Mouse (Mus musculus): ENCODE results near the gene Usp22.
"Not testable (repeated sequence)": the region's sequence is repeated elsewhere in the genome, so short reads cannot be mapped to it uniquely, and the experiment has no call there.

Gene Usp22

DNA sequence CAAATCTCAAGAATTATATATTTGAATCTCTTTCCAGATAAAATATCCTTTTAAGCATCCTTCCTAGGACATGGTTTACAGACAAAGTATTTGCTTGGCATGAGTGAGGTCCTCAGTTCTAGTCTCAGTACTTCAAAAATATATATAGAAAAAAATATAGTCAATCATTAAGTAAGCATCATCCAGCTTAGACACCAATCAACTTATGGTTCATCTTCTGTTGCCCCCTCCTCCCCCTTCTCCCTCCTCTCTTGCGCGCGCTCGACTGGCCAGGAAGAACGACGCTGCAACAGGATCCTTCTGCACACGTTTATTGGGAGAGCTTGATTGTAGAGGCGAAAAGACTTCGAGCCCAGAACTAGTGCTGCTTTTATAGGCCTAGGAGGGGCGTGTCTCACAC lies 17.3 kb upstream of the Usp22 start:
- not testable (repeated sequence) for ATAC-seq (ENCODE audit: insufficient number of reproducible peaks, low FRiP score, low TSS enrichment)

DNA sequence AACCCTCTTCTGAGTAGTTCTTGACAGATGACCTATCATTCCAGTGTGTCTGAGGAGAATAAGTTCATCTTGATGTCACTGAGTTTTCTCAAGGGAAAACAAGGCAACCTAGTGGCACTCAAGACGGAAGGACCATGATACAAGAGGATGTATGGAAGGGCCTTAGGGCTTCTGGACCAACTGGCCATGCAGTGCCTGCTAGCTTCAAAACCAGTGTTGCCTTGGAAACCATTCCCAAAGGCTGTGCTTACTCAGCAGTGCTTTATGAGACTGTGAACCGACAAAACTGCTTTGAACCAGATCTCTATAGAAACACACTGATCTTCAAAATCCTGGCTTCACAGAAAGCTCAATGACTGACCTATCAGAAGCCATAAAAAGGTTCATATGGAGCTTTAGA lies 15.9 kb upstream of the Usp22 start:
- no peak for ATAC-seq (ENCODE audit: insufficient number of reproducible peaks, low FRiP score, low TSS enrichment)

DNA sequence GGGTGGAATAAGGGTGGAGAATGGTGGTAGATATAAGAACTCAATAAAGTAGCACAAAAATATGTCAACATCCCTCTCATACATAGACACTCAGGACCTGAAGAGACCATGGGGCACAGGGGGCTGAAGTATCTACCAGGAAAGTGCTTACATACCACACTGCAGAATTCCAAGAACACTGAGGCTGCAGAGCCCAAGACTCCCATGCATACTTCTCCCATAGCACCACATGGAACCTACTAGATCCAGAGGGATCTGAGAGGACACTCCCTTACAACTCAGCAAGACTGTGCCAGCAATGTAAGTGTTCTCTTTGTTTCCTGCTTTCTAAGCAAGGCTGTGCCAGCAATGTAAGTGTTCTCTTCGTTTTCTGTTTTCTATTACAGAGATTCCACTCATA lies 9.0 kb upstream of the Usp22 start:
- no peak for ATAC-seq (ENCODE audit: insufficient number of reproducible peaks, low FRiP score, low TSS enrichment)

GRCm38 (mm10) chr11:61181624-61182023 lies 6.8 kb upstream of the Usp22 start:
- no peak for ATAC-seq (ENCODE audit: insufficient number of reproducible peaks, low FRiP score, low TSS enrichment)

GRCm38 (mm10) chr11:61180361-61180760 lies 5.5 kb upstream of the Usp22 start:
- ATAC-seq (ENCODE audit: insufficient number of reproducible peaks, low FRiP score, low TSS enrichment): no peak

- ATAC-seq (ENCODE audit: insufficient number of reproducible peaks, low FRiP score, low TSS enrichment): no peak
Measured at GRCm38 (mm10) chr11:61176321-61176720, 1.5 kb upstream of the Usp22 start.

DNA sequence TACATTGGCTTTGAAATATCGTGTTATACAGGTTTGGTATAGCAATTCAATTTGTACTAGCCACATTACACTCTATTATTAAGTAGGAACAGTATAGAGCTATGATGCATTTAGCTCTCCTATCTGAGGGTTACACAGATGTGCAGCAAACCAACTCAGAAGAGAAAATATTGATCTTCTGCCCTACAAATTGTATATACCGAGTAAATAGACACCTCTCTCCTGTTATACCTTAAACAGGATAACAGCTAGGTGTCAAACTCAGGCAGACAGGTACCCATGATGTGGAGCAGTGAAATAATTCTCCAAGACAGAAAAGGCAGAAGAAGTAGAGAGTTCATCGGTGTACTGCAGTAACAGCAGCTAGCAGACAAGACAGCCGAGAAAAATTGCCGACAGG lies 923 bp upstream of the Usp22 start:
- ATAC-seq (ENCODE audit: insufficient number of reproducible peaks, low FRiP score, low TSS enrichment): no peak

GRCm38 (mm10) chr11:61174291-61174820 lies 499 bp downstream of the Usp22 start:
- peak; percentile 34 for ATAC-seq (ENCODE audit: insufficient number of reproducible peaks, low FRiP score, low TSS enrichment)

DNA sequence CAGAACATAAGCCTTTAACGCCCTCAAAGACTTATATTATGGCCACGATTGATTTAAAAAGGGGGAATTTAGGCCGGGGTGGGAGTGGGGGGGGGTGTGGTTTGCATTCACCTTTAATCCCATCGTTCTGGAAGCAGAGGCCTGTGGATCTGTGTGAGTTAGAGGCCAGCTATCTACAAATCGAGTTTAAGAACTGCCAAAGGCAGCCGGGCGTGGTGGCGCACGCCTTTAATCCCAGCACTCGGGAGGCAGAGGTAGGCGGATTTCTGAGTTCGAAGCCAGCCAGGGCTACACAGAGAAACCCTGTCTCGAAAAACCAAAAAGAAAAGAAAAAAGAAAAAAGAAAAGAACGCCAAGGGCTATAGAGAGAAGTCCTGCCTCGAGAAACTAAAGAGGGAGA lies 1.4 kb downstream of the Usp22 start:
- ATAC-seq (ENCODE audit: insufficient number of reproducible peaks, low FRiP score, low TSS enrichment): not testable (repeated sequence)

DNA sequence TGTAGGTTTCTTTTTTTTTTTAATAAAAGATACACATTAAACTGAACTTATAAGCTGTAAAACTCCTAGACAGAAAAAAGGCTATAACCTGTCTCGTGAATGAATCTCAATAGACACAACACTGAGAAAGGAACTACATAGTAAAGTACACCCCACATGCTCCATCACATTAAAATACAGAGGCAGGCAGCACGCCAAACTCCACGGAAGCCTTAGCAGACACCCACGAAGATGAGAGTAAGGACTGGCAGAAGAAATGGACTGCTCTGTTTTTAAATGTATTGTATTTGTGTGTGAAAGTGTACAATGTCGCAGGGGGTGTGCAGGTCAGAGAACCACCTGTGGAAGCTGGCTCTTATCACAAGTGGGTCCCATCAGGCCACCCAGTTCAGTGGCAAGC lies 4.7 kb downstream of the Usp22 start:
- no peak for ATAC-seq (ENCODE audit: insufficient number of reproducible peaks, low FRiP score, low TSS enrichment)

- ATAC-seq (ENCODE audit: insufficient number of reproducible peaks, low FRiP score, low TSS enrichment): no peak
Measured at GRCm38 (mm10) chr11:61164881-61165280, 10.0 kb downstream of the Usp22 start.

DNA sequence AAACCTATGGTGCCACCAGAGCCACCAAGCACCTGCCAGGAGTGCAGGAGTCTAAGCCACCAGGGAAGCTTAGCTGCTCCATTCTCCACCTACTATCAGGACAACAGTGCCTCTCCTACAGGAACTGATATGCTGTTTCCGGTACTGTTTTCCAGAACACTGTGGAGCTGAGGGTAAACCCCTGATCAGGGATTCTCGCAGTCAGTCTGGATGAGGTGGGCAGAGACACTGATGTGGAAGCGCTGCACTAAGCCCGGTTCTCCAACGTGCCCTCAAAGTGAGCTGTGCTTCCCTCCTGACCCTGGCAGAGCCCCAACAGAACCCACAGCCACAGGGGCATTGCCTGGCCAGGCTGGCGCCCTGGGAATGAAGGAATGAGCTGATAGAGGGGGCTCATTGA lies 10.5 kb downstream of the Usp22 start:
- no peak for ATAC-seq (ENCODE audit: insufficient number of reproducible peaks, low FRiP score, low TSS enrichment)

DNA sequence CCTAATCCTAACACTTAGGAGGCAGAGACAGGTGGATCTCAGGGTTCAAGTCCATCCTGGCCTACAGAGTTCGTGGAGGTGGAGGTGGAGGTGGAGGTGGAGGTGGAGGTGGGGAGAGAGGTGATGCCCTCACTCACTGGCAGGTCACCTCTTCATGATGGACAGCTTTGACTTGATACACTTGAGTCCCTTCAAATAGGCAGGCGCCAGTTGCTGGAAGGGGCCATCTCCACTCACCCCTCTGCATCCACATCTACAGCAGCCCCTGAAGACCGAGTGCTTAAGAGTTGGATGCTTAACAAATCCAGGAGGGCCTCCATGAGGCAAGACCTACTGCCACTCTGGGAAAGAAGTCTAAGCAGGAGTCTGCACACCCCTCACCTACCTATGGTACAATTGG lies 11.5 kb downstream of the Usp22 start:
- no peak for ATAC-seq (ENCODE audit: insufficient number of reproducible peaks, low FRiP score, low TSS enrichment)

GRCm38 (mm10) chr11:61162776-61163175 lies 12.1 kb downstream of the Usp22 start:
- no peak for ATAC-seq (ENCODE audit: insufficient number of reproducible peaks, low FRiP score, low TSS enrichment)

DNA sequence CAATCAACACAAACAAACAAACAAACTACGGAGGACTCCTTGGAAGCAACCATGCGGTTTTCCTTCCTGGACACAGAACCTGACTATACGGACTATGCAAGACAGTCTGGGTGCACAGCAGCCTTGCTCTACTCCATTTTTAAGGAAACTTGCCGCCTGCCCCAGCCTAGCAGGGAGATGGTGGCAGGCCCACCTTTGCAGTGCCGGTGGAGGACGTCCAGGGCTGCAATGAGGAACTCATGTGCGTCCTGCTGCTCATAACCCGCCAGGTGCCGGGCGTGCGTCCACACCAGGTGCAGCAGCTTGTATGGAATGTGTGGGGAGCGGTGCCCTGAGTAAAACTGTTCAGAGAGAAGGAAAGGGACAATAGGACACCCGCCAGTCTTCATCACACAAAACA lies 13.7 kb downstream of the Usp22 start:
- no peak for ATAC-seq (ENCODE audit: insufficient number of reproducible peaks, low FRiP score, low TSS enrichment)

GRCm38 (mm10) chr11:61159796-61160732 lies 14.8 kb downstream of the Usp22 start:
- ATAC-seq (ENCODE audit: insufficient number of reproducible peaks, low FRiP score, low TSS enrichment): no peak

DNA sequence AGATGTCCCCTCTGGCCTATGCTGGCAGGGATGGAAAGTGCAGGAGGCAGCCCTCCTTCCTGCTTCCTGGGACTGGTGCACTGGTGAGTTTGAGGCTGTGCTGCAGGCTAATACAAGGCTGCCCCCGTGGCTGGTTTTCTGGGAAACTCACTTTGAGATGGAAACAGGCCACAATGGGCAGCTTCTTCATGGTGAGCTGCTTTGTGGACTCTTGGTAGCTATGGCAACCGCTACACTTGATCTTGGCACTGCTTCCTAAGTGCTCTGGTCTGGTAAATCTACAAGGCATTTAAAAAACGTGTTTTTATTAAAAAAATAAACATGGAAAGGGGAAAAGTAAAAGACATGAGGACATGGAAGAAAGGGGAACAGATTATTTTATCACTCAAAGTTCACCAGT lies 16.7 kb downstream of the Usp22 start:
- no peak for ATAC-seq (ENCODE audit: insufficient number of reproducible peaks, low FRiP score, low TSS enrichment)

GRCm38 (mm10) chr11:61155727-61156126 lies 19.1 kb downstream of the Usp22 start:
- no peak for ATAC-seq (ENCODE audit: insufficient number of reproducible peaks, low FRiP score, low TSS enrichment)

GRCm38 (mm10) chr11:61150233-61151001 lies 24.4 kb downstream of the Usp22 start:
- no peak for ATAC-seq (ENCODE audit: insufficient number of reproducible peaks, low FRiP score, low TSS enrichment)

DNA sequence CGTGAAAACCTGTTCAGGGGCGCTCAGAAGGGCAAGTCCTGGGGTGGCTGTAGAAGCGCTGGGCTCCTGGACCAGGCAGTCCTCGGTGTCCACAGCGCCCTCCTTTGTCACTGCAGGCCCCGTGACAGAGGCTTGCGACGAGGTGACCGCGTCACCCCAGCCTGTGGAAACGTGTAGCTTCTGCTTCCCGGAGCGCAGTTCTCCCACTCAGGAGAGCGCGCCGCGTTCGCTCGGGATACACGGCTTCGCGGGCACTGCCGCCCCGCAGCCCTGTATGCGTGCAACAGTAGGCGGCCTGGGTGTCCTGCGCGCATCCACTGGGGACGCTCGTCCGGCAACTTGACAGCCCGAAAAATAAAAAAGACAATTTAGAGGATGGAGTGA lies 27.6 kb downstream of the Usp22 start:
- ATAC-seq (ENCODE audit: insufficient number of reproducible peaks, low FRiP score, low TSS enrichment): peak; percentile 78; the same call in 1 of the 2 replicates

DNA sequence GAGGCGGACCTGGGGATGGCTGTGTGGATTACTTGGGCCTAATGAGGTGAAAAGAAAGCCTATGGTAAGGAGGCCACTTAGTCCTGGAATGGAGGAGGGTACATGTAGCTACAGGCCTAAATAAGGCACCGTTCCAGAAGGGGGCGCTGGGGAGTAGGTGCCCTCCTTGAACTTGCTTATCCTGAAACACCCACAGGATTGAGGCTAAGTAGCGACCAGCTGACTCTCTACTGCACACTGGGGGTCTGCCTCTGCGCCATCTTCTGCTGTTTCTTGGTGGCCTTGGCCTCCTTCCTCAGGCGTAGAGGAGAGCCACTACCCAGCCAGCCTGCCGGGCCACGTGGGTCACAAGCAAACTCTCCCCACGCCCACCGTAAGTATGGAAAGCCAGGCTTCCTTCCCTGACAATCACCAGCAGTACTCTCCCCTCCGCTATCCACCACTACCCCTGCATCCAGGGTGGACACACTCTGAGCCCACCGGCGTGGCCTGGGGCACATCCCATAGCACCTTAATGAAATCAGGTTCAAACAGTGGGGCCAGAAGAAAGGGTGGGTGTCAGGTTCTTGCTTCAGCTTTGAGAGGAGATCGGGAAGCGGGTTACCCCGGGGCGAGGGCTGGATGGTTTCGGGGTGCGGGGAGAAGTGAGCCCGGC lies 28.1 kb downstream of the Usp22 start:
- no peak; the same call in 1 of the 2 replicates for ATAC-seq (ENCODE audit: insufficient number of reproducible peaks, low FRiP score, low TSS enrichment)
